Mouse (Mus musculus): ENCODE data around the gene Sh3bp2.

DNA sequence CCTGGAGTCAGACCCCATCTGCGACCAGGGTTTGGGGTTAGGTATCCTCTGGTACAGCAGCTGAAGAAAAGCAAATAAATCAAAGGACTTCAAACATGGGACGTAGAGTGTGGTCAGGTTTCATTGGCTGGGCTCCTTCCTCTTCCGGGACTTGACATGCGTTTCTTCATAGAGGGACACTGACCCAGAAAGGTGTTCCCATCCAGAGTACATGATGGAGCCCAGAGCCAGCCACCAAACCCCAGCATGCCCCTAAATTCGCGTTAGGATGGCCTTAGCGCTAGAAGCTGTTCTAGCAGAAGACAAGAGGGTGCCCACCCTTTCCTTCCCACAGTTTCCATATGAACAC is 11.4 kb upstream of the Sh3bp2 start:
- TF ChIP-seq CTCF (IDR thresholded peaks at IDR 0.05; ENCODE audit: control insufficient read depth, insufficient read depth, insufficient read length) (no peak), MYOD1 (IDR thresholded peaks at IDR 0.05; ENCODE audit: control insufficient read depth, insufficient read length, low read depth) (no peak)

Measured in C2C12 (cell line).